Mouse (Mus musculus) intestine, embryonic 14.5 days (tissue): ENCODE results near the gene Gsap. TPM values are rescaled to one million over a fixed set of nuclear protein-coding genes. Genes with fewer than 3 reads are reported as not detected.
A peak's percentile ranks its signal among the peaks of the same experiment; 100 is the strongest.

Source experiments
- ATAC-seq: fragments of 200-750 bp; cut with Nextera tagmentation; replicated peaks from 2 replicates; pipeline ENCODE4 v1.8.0; 2017; ENCODE audit warnings: low read depth, moderate number of reproducible peaks, moderate TSS enrichment, moderate library complexity; ENCODE audit not compliant: low FRiP score, low TSS enrichment
- DNase-seq: peaks from one replicate; pipeline ENCODE4 v3.0.0-alpha.2; 2018; ENCODE audit warnings: low spot score
- H3K27ac ChIP-seq: fragments of 300-500 bp; sonication (generic); 2 replicates; pipeline ENCODE4 v1.5.1; 2014; ENCODE audit warnings: low read depth, mild to moderate bottlenecking, control low read depth
- H3K27me3 ChIP-seq: fragments of 300-500 bp; sonication (generic); replicated peaks from 2 replicates; pipeline ENCODE4 v1.6.1; 2014; ENCODE audit warnings: low read length, control low read depth; ENCODE audit not compliant: control insufficient read depth, insufficient read depth
- H3K36me3 ChIP-seq: fragments of 300-500 bp; sonication (generic); 2 replicates; pipeline ENCODE4 v1.6.1; 2014; ENCODE audit warnings: low read length, control low read depth; ENCODE audit not compliant: control insufficient read depth, insufficient read depth
- H3K4me1 ChIP-seq: fragments of 300-500 bp; sonication (generic); replicated peaks from 2 replicates; pipeline ENCODE4 v1.6.1; 2014; ENCODE audit warnings: low read length, control low read depth, mixed read lengths; ENCODE audit not compliant: control insufficient read depth, insufficient read depth
- H3K4me2 ChIP-seq: fragments of 300-500 bp; sonication (generic); 2 replicates; pipeline ENCODE4 v1.6.1; 2014; ENCODE audit warnings: low read length
- H3K4me3 ChIP-seq: fragments of 300-500 bp; sonication (generic); 2 replicates; pipeline ENCODE4 v1.5.1; 2014; ENCODE audit warnings: low read depth, low read length, control low read depth, mixed read lengths
- H3K9ac ChIP-seq: fragments of 300-500 bp; sonication (generic); 2 replicates; pipeline ENCODE4 v1.6.1; 2014; ENCODE audit warnings: mild to moderate bottlenecking, low read length
- H3K9me3 ChIP-seq: fragments of 300-500 bp; sonication (generic); 2 replicates; pipeline ENCODE4 v1.6.1; 2016; ENCODE audit warnings: low read length, control low read depth; ENCODE audit not compliant: control insufficient read depth
- WGBS: fragments of 180-500 bp; shearing (Covaris S2); extraction: QIAGEN DNeasy Blood & Tissue Kit; methylation state at CpG from one replicate; pipeline ENCODE4 v1.1.7; 2014; 5-methylcytosine and 5-hydroxymethylcytosine counted together
- polyA plus RNA-seq: library from polyadenylated mRNA; unstranded; fragments of >200 nt; fragmentation: Nextera tagmentation; extraction: Ambion mirVana; gene quantifications from 2 replicates; pipeline ENCODE4 v1.2.1, GENCODE M21; 2014

Gsap gene
- polyA plus RNA-seq, 1 experiment from 2014 or later, result 2.3 TPM

- H3K9me3 ChIP-seq, result no peaks in the 10 kb centered on the region
- H3K9ac ChIP-seq, result no peak overlapping the region
- 67% methylated on average over 6 of the region's 6 CpGs for WGBS
- no peaks in the 10 kb centered on the region for H3K27me3 ChIP-seq
- ATAC-seq (no peak), DNase-seq (no peak)
- no peaks in the 10 kb centered on the region for H3K4me1 ChIP-seq
- no peak overlapping the region for H3K27ac ChIP-seq
- H3K36me3 ChIP-seq, result no peaks in the 10 kb centered on the region
- no peak overlapping the region for H3K4me3 ChIP-seq
- no peak overlapping the region for H3K4me2 ChIP-seq
Measured at GRCm38 (mm10) chr5:21301011-21301410, 115.0 kb downstream of the Gsap start.

- H3K4me3 ChIP-seq, result no peak overlapping the region
- DNase-seq, result no peak
- no peaks in the 10 kb centered on the region for H3K4me1 ChIP-seq
- H3K27me3 ChIP-seq, result no peaks in the 10 kb centered on the region
- 88% methylated on average over 5 of the region's 5 CpGs for WGBS
- no peak overlapping the region for H3K4me2 ChIP-seq
- H3K9ac ChIP-seq, result no peak overlapping the region
- no peaks in the 10 kb centered on the region for H3K36me3 ChIP-seq
- no peak for ATAC-seq
- H3K27ac ChIP-seq, result no peak overlapping the region
- no peaks in the 10 kb centered on the region for H3K9me3 ChIP-seq
Measured at GRCm38 (mm10) chr5:21307165-21307564, 121.1 kb downstream of the Gsap start.

GRCm38 (mm10) chr5:21314696-21315095 lies 128.6 kb downstream of the Gsap start:
- H3K4me1 ChIP-seq, result no peaks in the 10 kb centered on the region
- no peak overlapping the region for H3K9ac ChIP-seq
- ATAC-seq, result no peak
- H3K9me3 ChIP-seq, result no peaks in the 10 kb centered on the region
- no peaks in the 10 kb centered on the region for H3K36me3 ChIP-seq
- H3K27me3 ChIP-seq, result no peaks in the 10 kb centered on the region
- H3K27ac ChIP-seq, result no peak overlapping the region
- no peak overlapping the region for H3K4me2 ChIP-seq
- 89% methylated on average over 3 of the region's 3 CpGs for WGBS
- no peak for DNase-seq
- no peak overlapping the region for H3K4me3 ChIP-seq

GRCm38 (mm10) chr5:21320138-21320537 lies 134.1 kb downstream of the Gsap start:
- 65% methylated on average over 2 of the region's 2 CpGs for WGBS
- Histone ChIP-seq H3K36me3 (no peaks in the 10 kb centered on the region), H3K4me3 (no peak overlapping the region), H3K9me3 (no peaks in the 10 kb centered on the region), H3K4me2 (no peak overlapping the region), H3K9ac (no peak overlapping the region), H3K27ac (no peak overlapping the region), H3K4me1 (no peaks in the 10 kb centered on the region), H3K27me3 (no peaks in the 10 kb centered on the region)
- DNase-seq (no peak), ATAC-seq (no peak)

GRCm38 (mm10) chr5:21326494-21326893 lies 140.4 kb downstream of the Gsap start:
- Histone ChIP-seq H3K27me3 (no peaks in the 10 kb centered on the region), H3K9me3 (no peaks in the 10 kb centered on the region), H3K4me1 (peaks cover 13% of the 10 kb centered on the region; the same call in 1 of the 2 replicates), H3K4me2 (no peak overlapping the region), H3K36me3 (no peaks in the 10 kb centered on the region), H3K9ac (no peak overlapping the region), H3K4me3 (no peak overlapping the region), H3K27ac (no peak overlapping the region)
- DNase-seq (peak; percentile 68), ATAC-seq (no peak)
- 33% methylated on average over 1 of the region's 1 CpGs for WGBS

GRCm38 (mm10) chr5:21328560-21328959 lies 142.5 kb downstream of the Gsap start:
- H3K4me2 ChIP-seq, result no peak overlapping the region
- 77% methylated on average over 1 of the region's 1 CpGs for WGBS
- H3K9me3 ChIP-seq, result no peaks in the 10 kb centered on the region
- DNase-seq (no peak), ATAC-seq (no peak)
- H3K4me1 ChIP-seq, result peaks cover 13% of the 10 kb centered on the region; the same call in 1 of the 2 replicates
- H3K4me3 ChIP-seq, result no peak overlapping the region
- H3K9ac ChIP-seq, result no peak overlapping the region
- H3K36me3 ChIP-seq, result no peaks in the 10 kb centered on the region
- H3K27ac ChIP-seq, result no peak overlapping the region
- H3K27me3 ChIP-seq, result no peaks in the 10 kb centered on the region

GRCm38 (mm10) chr5:21329672-21330665 lies 143.9 kb downstream of the Gsap start:
- Histone ChIP-seq H3K36me3 (no peaks in the 10 kb centered on the region), H3K9me3 (no peaks in the 10 kb centered on the region), H3K9ac (no peak overlapping the region), H3K27me3 (no peaks in the 10 kb centered on the region), H3K4me3 (no peak overlapping the region), H3K4me2 (no peak overlapping the region), H3K4me1 (peaks cover 13% of the 10 kb centered on the region; the same call in 1 of the 2 replicates), H3K27ac (peak overlapping the region; percentile 3)
- DNase-seq (no peak), ATAC-seq (no peak)
- WGBS, result 53% methylated on average over 11 of the region's 11 CpGs

GRCm38 (mm10) chr5:21331656-21332055 lies 145.6 kb downstream of the Gsap start:
- DNase-seq (no peak), ATAC-seq (no peak)
- Histone ChIP-seq H3K4me3 (no peak overlapping the region), H3K36me3 (no peaks in the 10 kb centered on the region), H3K9me3 (no peaks in the 10 kb centered on the region), H3K4me1 (peaks cover 13% of the 10 kb centered on the region; the same call in 1 of the 2 replicates), H3K9ac (no peak overlapping the region), H3K27me3 (no peaks in the 10 kb centered on the region), H3K4me2 (no peak overlapping the region), H3K27ac (no peak overlapping the region)
- WGBS, result 73% methylated on average over 5 of the region's 5 CpGs
